Mouse (Mus musculus): ENCODE measurements at regions not wholly inside any gene's neighbourhood (a gene's known extent, or its start where the extent isn't known, plus 50 kb on each side); places are given as distances from the start of the nearest gene placed in this dataset.

GRCm38 (mm10) chr1:157906168-157906567 is 399.6 kb downstream of the Sec16b start:
- Histone ChIP-seq H3K27me3 (ENCODE audit: insufficient read depth, low read length) (no peaks in the 10 kb centered on the region), H3K4me3 (ENCODE audit: low read length) (no peak overlapping the region), H3K9me3 (ENCODE audit: low read length) (no peaks in the 10 kb centered on the region), H3K4me1 (ENCODE audit: insufficient read depth, low read length) (no peaks in the 10 kb centered on the region), H3K27ac (no peak overlapping the region), H3K9ac (replicated peaks; ENCODE audit: low read length) (no peak overlapping the region), H3K36me3 (ENCODE audit: insufficient read depth, low read length) (no peaks in the 10 kb centered on the region), H3K4me2 (ENCODE audit: low read depth, low read length) (no peak overlapping the region)
- no peak for TF ChIP-seq CTCF (IDR thresholded peaks at IDR 0.05; ENCODE audit: low read depth)
- DNase-seq (ENCODE audit: low spot score), result no peak
- 89% methylated on average over 2 of the region's 2 CpGs for WGBS
- ATAC-seq, result no peak

- H3K36me3 ChIP-seq (ENCODE audit: insufficient read depth, low read length), result no peaks in the 10 kb centered on the region
- H3K27me3 ChIP-seq (ENCODE audit: insufficient read depth, low read length), result no peaks in the 10 kb centered on the region
- WGBS, result 42% methylated on average over 1 of the region's 1 CpGs
- ATAC-seq (no peak), DNase-seq (ENCODE audit: low spot score) (no peak)
- no peak for TF ChIP-seq CTCF (IDR thresholded peaks at IDR 0.05; ENCODE audit: low read depth)
- H3K4me3 ChIP-seq (ENCODE audit: low read length), result no peak overlapping the region
- H3K4me1 ChIP-seq (ENCODE audit: insufficient read depth, low read length), result no peaks in the 10 kb centered on the region
- H3K9ac ChIP-seq (replicated peaks; ENCODE audit: low read length), result no peak overlapping the region
- H3K4me2 ChIP-seq (ENCODE audit: low read depth, low read length), result no peak overlapping the region
- H3K27ac ChIP-seq, result no peak overlapping the region
- H3K9me3 ChIP-seq (ENCODE audit: low read length), result no peaks in the 10 kb centered on the region
Observed at GRCm38 (mm10) chr1:157937800-157938348, 418.3 kb downstream of the Brinp2 start.

- Histone ChIP-seq H3K4me2 (ENCODE audit: low read depth, low read length) (no peak overlapping the region), H3K9ac (replicated peaks; ENCODE audit: low read length) (no peak overlapping the region), H3K4me3 (ENCODE audit: low read length) (no peak overlapping the region), H3K9me3 (ENCODE audit: low read length) (no peaks in the 10 kb centered on the region), H3K27ac (no peak overlapping the region), H3K27me3 (ENCODE audit: insufficient read depth, low read length) (no peaks in the 10 kb centered on the region), H3K36me3 (ENCODE audit: insufficient read depth, low read length) (no peaks in the 10 kb centered on the region), H3K4me1 (ENCODE audit: insufficient read depth, low read length) (no peaks in the 10 kb centered on the region)
- DNase-seq (ENCODE audit: low spot score) (no peak), ATAC-seq (no peak)
- TF ChIP-seq CTCF (IDR thresholded peaks at IDR 0.05; ENCODE audit: low read depth), result no peak
- WGBS, result 72% methylated on average over 1 of the region's 1 CpGs
Observed at GRCm38 (mm10) chr1:157939516-157939915, 416.6 kb downstream of the Brinp2 start.

GRCm38 (mm10) chr1:157940331-157940758 is 415.8 kb downstream of the Brinp2 start:
- Histone ChIP-seq H3K27me3 (ENCODE audit: insufficient read depth, low read length) (no peaks in the 10 kb centered on the region), H3K27ac (no peak overlapping the region), H3K9ac (replicated peaks; ENCODE audit: low read length) (no peak overlapping the region), H3K36me3 (ENCODE audit: insufficient read depth, low read length) (no peaks in the 10 kb centered on the region), H3K4me2 (ENCODE audit: low read depth, low read length) (no peak overlapping the region), H3K4me3 (ENCODE audit: low read length) (no peak overlapping the region), H3K4me1 (ENCODE audit: insufficient read depth, low read length) (no peaks in the 10 kb centered on the region), H3K9me3 (ENCODE audit: low read length) (no peaks in the 10 kb centered on the region)
- no peak for TF ChIP-seq CTCF (IDR thresholded peaks at IDR 0.05; ENCODE audit: low read depth)
- no peak for ATAC-seq
- DNase-seq (ENCODE audit: low spot score), result no peak
- 41% methylated on average over 3 of the region's 3 CpGs for WGBS

GRCm38 (mm10) chr1:157957506-157957905 is 398.6 kb downstream of the Brinp2 start:
- ATAC-seq, result no peak
- no peak overlapping the region for H3K9ac ChIP-seq (replicated peaks; ENCODE audit: low read length)
- no peaks in the 10 kb centered on the region for H3K36me3 ChIP-seq (ENCODE audit: insufficient read depth, low read length)
- H3K4me3 ChIP-seq (ENCODE audit: low read length), result no peak overlapping the region
- WGBS, result 56% methylated on average over 4 of the region's 4 CpGs
- no peaks in the 10 kb centered on the region for H3K27me3 ChIP-seq (ENCODE audit: insufficient read depth, low read length)
- DNase-seq (ENCODE audit: low spot score), result no peak
- no peak overlapping the region for H3K4me2 ChIP-seq (ENCODE audit: low read depth, low read length)
- TF ChIP-seq CTCF (IDR thresholded peaks at IDR 0.05; ENCODE audit: low read depth), result no peak
- no peaks in the 10 kb centered on the region for H3K4me1 ChIP-seq (ENCODE audit: insufficient read depth, low read length)
- H3K9me3 ChIP-seq (ENCODE audit: low read length), result no peaks in the 10 kb centered on the region
- no peak overlapping the region for H3K27ac ChIP-seq

GRCm38 (mm10) chr1:157964461-157964860 is 391.7 kb downstream of the Brinp2 start:
- 80% methylated on average over 3 of the region's 3 CpGs for WGBS
- no peak overlapping the region for H3K27ac ChIP-seq
- no peak for DNase-seq (ENCODE audit: low spot score)
- no peak overlapping the region for H3K4me3 ChIP-seq (ENCODE audit: low read length)
- no peaks in the 10 kb centered on the region for H3K36me3 ChIP-seq (ENCODE audit: insufficient read depth, low read length)
- no peaks in the 10 kb centered on the region for H3K9me3 ChIP-seq (ENCODE audit: low read length)
- H3K27me3 ChIP-seq (ENCODE audit: insufficient read depth, low read length), result no peaks in the 10 kb centered on the region
- no peak overlapping the region for H3K4me2 ChIP-seq (ENCODE audit: low read depth, low read length)
- H3K4me1 ChIP-seq (ENCODE audit: insufficient read depth, low read length), result no peaks in the 10 kb centered on the region
- no peak for ATAC-seq
- no peak for TF ChIP-seq CTCF (IDR thresholded peaks at IDR 0.05; ENCODE audit: low read depth)
- H3K9ac ChIP-seq (replicated peaks; ENCODE audit: low read length), result no peak overlapping the region

- Histone ChIP-seq H3K4me1 (ENCODE audit: insufficient read depth, low read length) (no peaks in the 10 kb centered on the region), H3K36me3 (ENCODE audit: insufficient read depth, low read length) (no peaks in the 10 kb centered on the region), H3K27me3 (ENCODE audit: insufficient read depth, low read length) (no peaks in the 10 kb centered on the region), H3K9me3 (ENCODE audit: low read length) (no peaks in the 10 kb centered on the region), H3K27ac (no peak overlapping the region), H3K4me2 (ENCODE audit: low read depth, low read length) (no peak overlapping the region), H3K4me3 (ENCODE audit: low read length) (no peak overlapping the region), H3K9ac (replicated peaks; ENCODE audit: low read length) (no peak overlapping the region)
- 22% methylated on average over 6 of the region's 6 CpGs for WGBS
- no peak for TF ChIP-seq CTCF (IDR thresholded peaks at IDR 0.05; ENCODE audit: low read depth)
- peak; percentile 18 for DNase-seq (ENCODE audit: low spot score)
- ATAC-seq, result peak; percentile 75
Observed at GRCm38 (mm10) chr1:157969635-157970111, 386.5 kb downstream of the Brinp2 start.
